Mouse (Mus musculus): ENCODE data around the gene Cd5. TPM values are rescaled to one million over a fixed set of nuclear protein-coding genes. Genes with fewer than 3 reads are reported as not detected.

The Cd5 gene
- polyA plus RNA-seq, 1 experiment = 0.16 TPM

GRCm38 (mm10) chr19:10771995-10772394 lies 33.2 kb upstream of the Cd5 start:
- DNase-seq (ENCODE audit: low read depth) = no peak
- TF ChIP-seq POLR2A (IDR thresholded peaks at IDR 0.05; ENCODE audit: borderline replicate concordance, extremely low read depth, insufficient read depth, insufficient read length, poor library complexity, severe bottlenecking) (no peak), CTCF (IDR thresholded peaks at IDR 0.05; ENCODE audit: borderline replicate concordance, extremely low read depth, insufficient read depth, insufficient read length) (no peak)

DNA sequence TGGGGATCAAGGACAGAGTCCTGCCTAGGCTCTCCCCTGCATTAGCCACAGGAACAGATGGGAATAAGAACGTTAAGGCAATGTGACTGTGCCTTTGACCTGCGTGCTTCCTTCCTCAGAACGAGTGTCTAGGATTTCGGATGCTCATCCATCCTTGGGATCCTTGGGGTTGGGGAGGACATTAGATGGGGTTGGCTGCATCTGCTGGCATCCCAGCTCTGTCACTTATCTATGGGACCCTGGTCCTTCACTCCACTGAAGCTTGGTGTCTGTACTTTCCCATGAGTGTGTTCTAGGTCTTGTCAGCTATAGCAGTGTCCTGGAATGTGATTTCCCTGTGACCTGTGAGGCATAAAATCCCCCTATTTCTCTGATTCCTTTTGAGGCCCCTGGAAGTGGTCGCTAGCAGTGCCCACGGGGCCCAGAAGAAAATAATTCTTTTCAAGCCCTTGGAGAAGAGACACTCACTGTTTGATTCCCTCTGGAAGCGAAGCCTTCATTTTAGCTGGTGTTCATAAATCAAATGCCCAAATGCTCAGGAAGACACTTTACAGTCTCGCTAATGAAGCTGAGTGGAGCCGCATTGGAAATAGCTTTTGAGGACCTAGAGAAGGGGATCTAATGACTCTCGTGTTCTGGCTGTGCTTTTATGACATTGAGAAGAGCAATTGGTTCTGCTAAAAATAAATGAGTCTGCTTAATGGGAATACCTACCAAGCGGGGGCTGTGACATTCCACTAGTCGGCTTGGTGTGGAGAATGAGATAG lies 30.8 kb upstream of the Cd5 start:
- peak; percentile 43 for DNase-seq (ENCODE audit: low read depth)
- no peak for TF ChIP-seq CTCF (IDR thresholded peaks at IDR 0.05; ENCODE audit: borderline replicate concordance, extremely low read depth, insufficient read depth, insufficient read length)
- no peak for TF ChIP-seq POLR2A (IDR thresholded peaks at IDR 0.05; ENCODE audit: borderline replicate concordance, extremely low read depth, insufficient read depth, insufficient read length, poor library complexity, severe bottlenecking)

DNA sequence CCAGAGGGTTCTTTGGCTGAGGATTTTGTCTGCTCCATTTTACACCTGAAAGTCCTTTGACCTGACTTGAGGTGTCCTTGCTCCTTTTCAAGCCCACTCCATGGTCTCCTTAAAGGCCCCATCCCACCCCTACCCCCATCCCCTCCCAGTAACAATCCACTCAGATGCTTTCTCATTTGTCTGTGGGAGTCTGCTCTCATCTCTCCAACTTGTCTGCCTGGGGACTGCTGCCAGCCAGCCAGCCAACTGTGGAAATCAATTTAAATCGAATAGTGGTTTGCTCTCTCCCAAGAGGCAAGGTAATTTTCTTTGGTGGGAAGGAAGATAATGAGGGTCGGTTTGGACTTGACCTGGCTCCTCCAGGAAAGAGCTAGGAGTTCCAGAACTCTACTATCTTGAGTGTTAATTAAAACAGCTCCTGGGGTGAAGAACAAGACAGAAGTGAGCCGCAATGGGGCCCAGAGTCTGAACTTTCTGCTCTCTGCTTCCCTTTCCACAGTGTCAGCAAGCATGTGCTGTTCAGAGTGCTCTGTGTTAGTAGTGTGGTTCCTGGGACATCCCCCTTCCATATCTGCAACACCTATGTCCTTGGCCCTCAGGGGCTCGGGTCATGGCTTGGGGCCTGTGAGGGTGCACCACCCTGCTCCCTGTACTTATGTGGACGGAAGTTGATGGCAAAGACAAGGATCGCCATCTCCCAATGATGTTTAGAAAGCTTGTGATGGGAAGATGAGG lies 30.1 kb upstream of the Cd5 start:
- TF ChIP-seq POLR2A (IDR thresholded peaks at IDR 0.05; ENCODE audit: borderline replicate concordance, extremely low read depth, insufficient read depth, insufficient read length, poor library complexity, severe bottlenecking) (no peak), CTCF (IDR thresholded peaks at IDR 0.05; ENCODE audit: borderline replicate concordance, extremely low read depth, insufficient read depth, insufficient read length) (no peak)
- peak; percentile 65 for DNase-seq (ENCODE audit: low read depth)

DNA sequence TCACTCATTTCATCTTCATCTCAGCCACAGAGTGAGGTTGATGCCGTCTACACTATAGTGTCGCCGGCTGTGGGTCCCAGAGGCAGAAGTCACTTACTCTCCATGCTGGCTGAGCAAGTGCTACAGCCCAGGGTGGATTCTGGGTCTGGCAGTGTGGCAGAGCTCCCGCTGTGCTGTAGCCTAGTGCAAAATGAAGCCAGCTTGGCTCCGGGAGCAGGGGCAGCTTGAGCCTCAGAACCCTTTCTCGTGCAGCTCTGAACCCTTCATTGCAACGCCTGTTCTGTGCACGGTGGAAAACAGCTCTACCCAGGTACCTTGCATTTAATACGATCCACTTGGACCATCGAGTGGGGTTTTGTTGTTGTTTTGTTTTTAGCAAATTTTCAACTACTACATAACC lies 28.8 kb upstream of the Cd5 start:
- DNase-seq (ENCODE audit: low read depth) = no peak
- TF ChIP-seq POLR2A (IDR thresholded peaks at IDR 0.05; ENCODE audit: borderline replicate concordance, extremely low read depth, insufficient read depth, insufficient read length, poor library complexity, severe bottlenecking) (no peak), CTCF (IDR thresholded peaks at IDR 0.05; ENCODE audit: borderline replicate concordance, extremely low read depth, insufficient read depth, insufficient read length) (no peak)

DNA sequence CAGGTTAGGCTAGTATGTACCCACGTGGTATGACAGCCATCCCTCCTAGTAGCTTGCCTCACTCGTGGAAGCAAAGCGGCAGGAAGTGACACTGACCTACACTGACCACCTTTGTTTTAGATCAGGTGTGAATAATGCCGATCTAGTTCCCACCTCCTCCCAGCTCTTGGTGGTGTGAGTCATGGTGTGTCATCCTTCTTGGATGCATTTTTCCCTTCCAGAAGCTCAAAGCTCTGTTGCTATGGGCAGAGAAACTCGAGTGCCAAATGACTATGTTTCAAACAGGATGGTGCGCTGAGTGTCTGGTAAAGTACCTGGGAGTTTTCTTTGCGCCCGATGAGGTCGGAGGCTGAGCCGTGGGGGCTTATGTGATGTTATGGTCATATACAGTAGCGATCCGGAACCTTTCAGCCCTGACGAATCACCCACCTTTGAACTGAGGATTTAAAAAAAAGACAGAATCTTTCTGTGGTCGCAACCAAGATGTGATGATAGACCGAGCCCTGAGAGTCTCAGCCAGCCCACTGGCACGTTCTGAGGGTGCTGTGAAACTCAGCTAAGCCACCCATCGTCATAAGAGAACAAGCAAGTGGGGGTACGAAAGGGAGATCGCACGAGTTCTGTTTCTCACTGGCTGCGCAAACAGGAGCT lies 24.7 kb upstream of the Cd5 start:
- no peak for TF ChIP-seq CTCF (IDR thresholded peaks at IDR 0.05; ENCODE audit: borderline replicate concordance, extremely low read depth, insufficient read depth, insufficient read length)
- TF ChIP-seq POLR2A (IDR thresholded peaks at IDR 0.05; ENCODE audit: borderline replicate concordance, extremely low read depth, insufficient read depth, insufficient read length, poor library complexity, severe bottlenecking) = no peak
- DNase-seq (ENCODE audit: low read depth) = no peak

GRCm38 (mm10) chr19:10762468-10762867 lies 23.7 kb upstream of the Cd5 start:
- no peak for DNase-seq (ENCODE audit: low read depth)
- TF ChIP-seq POLR2A (IDR thresholded peaks at IDR 0.05; ENCODE audit: borderline replicate concordance, extremely low read depth, insufficient read depth, insufficient read length, poor library complexity, severe bottlenecking) (no peak), CTCF (IDR thresholded peaks at IDR 0.05; ENCODE audit: borderline replicate concordance, extremely low read depth, insufficient read depth, insufficient read length) (no peak)

DNA sequence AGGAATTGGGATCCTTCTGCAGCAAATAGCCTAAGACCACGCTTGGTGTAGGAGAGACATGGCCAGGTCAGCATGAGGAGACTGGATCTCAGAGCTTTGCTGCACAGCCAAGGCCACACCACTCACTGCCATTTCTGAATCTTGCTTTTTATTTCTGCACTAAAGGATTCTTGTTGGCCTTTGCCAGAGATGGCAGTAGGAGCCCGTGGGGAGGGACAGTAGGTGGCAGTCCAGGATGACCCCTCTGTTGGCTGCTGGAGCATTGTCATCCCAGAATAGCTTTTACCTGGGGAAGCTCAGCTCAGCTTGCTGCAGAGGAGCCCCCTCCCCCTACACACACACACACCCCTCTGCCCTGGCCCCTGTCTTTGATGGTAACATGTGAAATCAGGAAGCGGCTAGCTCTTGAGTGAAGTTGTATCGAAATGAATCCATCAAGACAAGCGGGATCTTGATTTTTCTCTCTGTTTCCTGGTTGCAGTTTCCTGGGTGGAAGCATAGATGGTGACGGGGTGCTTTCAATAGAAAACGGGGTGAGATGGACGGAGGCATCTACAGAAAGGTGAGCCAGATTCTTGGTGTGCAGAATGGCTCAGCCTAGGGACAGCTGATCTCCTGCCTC lies 23.1 kb upstream of the Cd5 start:
- no peak for TF ChIP-seq CTCF (IDR thresholded peaks at IDR 0.05; ENCODE audit: borderline replicate concordance, extremely low read depth, insufficient read depth, insufficient read length)
- TF ChIP-seq POLR2A (IDR thresholded peaks at IDR 0.05; ENCODE audit: borderline replicate concordance, extremely low read depth, insufficient read depth, insufficient read length, poor library complexity, severe bottlenecking) = no peak
- no peak for DNase-seq (ENCODE audit: low read depth)

- DNase-seq (ENCODE audit: low read depth) = no peak
- TF ChIP-seq CTCF (IDR thresholded peaks at IDR 0.05; ENCODE audit: borderline replicate concordance, extremely low read depth, insufficient read depth, insufficient read length) = no peak
- TF ChIP-seq POLR2A (IDR thresholded peaks at IDR 0.05; ENCODE audit: borderline replicate concordance, extremely low read depth, insufficient read depth, insufficient read length, poor library complexity, severe bottlenecking) = no peak
Observed at GRCm38 (mm10) chr19:10759983-10760831, 21.4 kb upstream of the Cd5 start.

DNA sequence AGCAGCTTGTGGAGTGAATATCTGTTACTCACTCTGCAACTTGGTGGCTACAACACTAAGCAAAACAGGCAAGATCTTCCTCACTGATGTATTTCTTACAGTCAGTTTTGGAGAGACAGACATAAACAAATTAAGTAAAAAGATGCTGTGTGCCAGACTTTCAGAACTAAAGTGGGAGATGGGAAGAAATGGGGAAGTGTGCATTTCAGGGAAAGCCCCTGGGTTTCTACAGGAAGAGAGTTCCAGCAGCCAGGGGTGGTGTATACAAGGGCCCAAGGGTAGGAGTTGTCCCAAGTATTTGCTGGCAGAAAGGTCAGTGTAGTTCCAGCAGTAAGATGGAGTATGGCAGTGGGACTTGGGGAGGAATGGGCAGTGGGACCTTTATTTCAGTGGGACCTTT lies 20.7 kb upstream of the Cd5 start:
- TF ChIP-seq POLR2A (IDR thresholded peaks at IDR 0.05; ENCODE audit: borderline replicate concordance, extremely low read depth, insufficient read depth, insufficient read length, poor library complexity, severe bottlenecking) (no peak), CTCF (IDR thresholded peaks at IDR 0.05; ENCODE audit: borderline replicate concordance, extremely low read depth, insufficient read depth, insufficient read length) (no peak)
- DNase-seq (ENCODE audit: low read depth) = no peak

GRCm38 (mm10) chr19:10758708-10759107 lies 19.9 kb upstream of the Cd5 start:
- no peak for TF ChIP-seq CTCF (IDR thresholded peaks at IDR 0.05; ENCODE audit: borderline replicate concordance, extremely low read depth, insufficient read depth, insufficient read length)
- TF ChIP-seq POLR2A (IDR thresholded peaks at IDR 0.05; ENCODE audit: borderline replicate concordance, extremely low read depth, insufficient read depth, insufficient read length, poor library complexity, severe bottlenecking) = no peak
- no peak for DNase-seq (ENCODE audit: low read depth)
